ENCODE assay signal across 21 mouse cellular contexts in the genomic region with DNA sequence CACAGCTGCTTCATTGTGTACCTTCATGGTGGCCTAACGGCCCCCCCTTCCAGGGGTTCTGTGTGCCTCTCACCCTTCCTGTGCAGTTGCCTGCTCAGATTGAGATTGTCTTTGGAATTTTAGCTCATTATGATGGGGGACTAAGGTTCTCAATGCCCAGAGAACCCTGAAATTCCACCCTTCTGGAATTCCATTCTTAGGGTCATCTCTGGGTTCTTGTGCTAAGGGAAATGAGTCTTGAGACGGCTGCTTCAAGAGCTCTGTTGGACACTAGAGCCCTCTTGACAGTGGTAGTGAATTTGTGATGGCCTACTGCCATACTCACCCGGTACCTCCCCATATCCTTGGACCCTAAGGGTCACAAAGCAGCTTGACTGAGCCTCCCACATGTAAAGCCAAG. TPM values are rescaled to one million over a fixed set of nuclear protein-coding genes. Genes with fewer than 3 reads are reported as not detected.
DNase-seq lines count a peak whose midpoint lies in the region; ATAC-seq and TF ChIP-seq lines count a peak whose summit lies in the region.
"Had no signal": no experiment of that assay in that cellular context is flagged by ENCODE, and none has a peak within 500 bp of the region (broad histone marks: within the 10 kb centered on the region; RNA-seq: fewer than 3 reads in every experiment).

TSS of gene Ccdc183 (minus strand) at position 101 of the 400 bp plus-strand sequence.

- TF ChIP-seq POLR2A in ES-Bruce4 (IDR thresholded peaks at IDR 0.05; ENCODE audit: insufficient read depth, low read length) = no peak

- no peak within 1 kb of the TSS for H3K27ac ChIP-seq in heart, embryonic 13.5 days (replicated peaks)
- H3K27ac ChIP-seq in kidney, embryonic 16.5 days (ENCODE audit: low read length) = no peak within 1 kb of the TSS
- no peak within 1 kb of the TSS for H3K27ac ChIP-seq in ES-Bruce4 (ENCODE audit: insufficient read depth, low read length)
- H3K27ac ChIP-seq in limb, embryonic 13.5 days = no peak within 1 kb of the TSS
- H3K27ac ChIP-seq in forebrain, embryonic 12.5 days = no peak within 1 kb of the TSS
- H3K27ac ChIP-seq: forebrain, embryonic 13.5 days; macrophage; midbrain, embryonic 12.5 days had no signal

- peak within 1 kb of the TSS; percentile 42; the same call in 1 of the 2 replicates for H3K4me2 ChIP-seq in heart, embryonic 13.5 days
- H3K4me2 ChIP-seq in kidney, embryonic 16.5 days (replicated peaks; ENCODE audit: low read depth, low read length) = 0 out of 2 replicates have a peak within 1 kb of the TSS, but pooled peaks have one; percentile 50
- peak within 1 kb of the TSS; percentile 49 for H3K4me2 ChIP-seq in limb, embryonic 13.5 days (replicated peaks)
- H3K4me2 ChIP-seq in forebrain, embryonic 12.5 days = no peak within 1 kb of the TSS

- no peak within 1 kb of the TSS for H3K4me3 ChIP-seq in heart, embryonic 13.5 days
- peak within 1 kb of the TSS; percentile 27; the same call in 1 of the 2 replicates for H3K4me3 ChIP-seq in kidney, embryonic 16.5 days (ENCODE audit: low read length)
- H3K4me3 ChIP-seq in ES-Bruce4 (ENCODE audit: low read depth, low read length) = peak within 1 kb of the TSS; percentile 14
- H3K4me3 ChIP-seq in limb, embryonic 13.5 days = peak within 1 kb of the TSS; percentile 24
- H3K4me3 ChIP-seq in forebrain, embryonic 12.5 days (replicated peaks) = no peak within 1 kb of the TSS
- H3K4me3 ChIP-seq: forebrain, embryonic 13.5 days; midbrain, embryonic 12.5 days had no signal

- peaks cover 23% of the 10 kb centered on the region for H3K4me1 ChIP-seq in heart, embryonic 13.5 days
- peaks cover 12% of the 10 kb centered on the region for H3K4me1 ChIP-seq in kidney, embryonic 16.5 days (ENCODE audit: insufficient read depth, low read length)
- no peaks in the 10 kb centered on the region for H3K4me1 ChIP-seq in ES-Bruce4 (ENCODE audit: control insufficient read depth, insufficient read depth, low read length)
- H3K4me1 ChIP-seq in limb, embryonic 13.5 days = peaks cover 17% of the 10 kb centered on the region
- H3K4me1 ChIP-seq in forebrain, embryonic 12.5 days = peaks cover 14% of the 10 kb centered on the region; the same call in 1 of the 2 replicates

- DNase-seq in heart, postnatal 14 days = no peak
- no peak for DNase-seq in kidney, postnatal 36 days
- DNase-seq: adrenal gland, adult 2 months; cerebellum, adult 11-12 months; kidney, postnatal 14 days; left cerebral cortex, postnatal 4 days; lung, adult 18-20 months; spleen, adult 18-20 months had no signal

- 61% methylated on average over 3 of the region's 3 CpGs for WGBS in heart, embryonic 13.5 days
- 82% methylated on average over 3 of the region's 3 CpGs for WGBS in kidney, embryonic 16.5 days
- WGBS in limb, embryonic 13.5 days = 85% methylated on average over 3 of the region's 3 CpGs
- 90% methylated on average over 3 of the region's 3 CpGs for WGBS in forebrain, embryonic 12.5 days

- ATAC-seq in heart, embryonic 13.5 days (ENCODE audit: extremely low read depth, insufficient number of reproducible peaks, low FRiP score, low TSS enrichment) = no peak
- ATAC-seq in kidney, embryonic 16.5 days (ENCODE audit: low FRiP score, low TSS enrichment) = no peak
- no peak for ATAC-seq in limb, embryonic 13.5 days (ENCODE audit: low FRiP score, low read depth)
- ATAC-seq in forebrain, embryonic 12.5 days (ENCODE audit: low FRiP score) = no peak
- ATAC-seq: forebrain, embryonic 13.5 days had no signal

- H3K36me3 ChIP-seq in heart, embryonic 13.5 days = no peaks in the 10 kb centered on the region
- no peaks in the 10 kb centered on the region for H3K36me3 ChIP-seq in kidney, embryonic 16.5 days (ENCODE audit: insufficient read depth, low read length)
- no peaks in the 10 kb centered on the region for H3K36me3 ChIP-seq in ES-Bruce4 (ENCODE audit: control insufficient read depth, insufficient read depth, low read length, poor library complexity, severe bottlenecking)
- no peaks in the 10 kb centered on the region for H3K36me3 ChIP-seq in limb, embryonic 13.5 days
- H3K36me3 ChIP-seq in forebrain, embryonic 12.5 days (replicated peaks) = no peaks in the 10 kb centered on the region
- H3K36me3 ChIP-seq: midbrain, embryonic 12.5 days had no signal

- no peak for TF ChIP-seq EP300 in ES-Bruce4 (IDR thresholded peaks at IDR 0.05; ENCODE audit: insufficient read depth, low read depth, low read length)

- intact Hi-C loops in heart, postnatal 14 days (cut with DNase I) = no loop called here

- H3K9ac ChIP-seq in heart, embryonic 13.5 days = no peak within 1 kb of the TSS
- H3K9ac ChIP-seq in kidney, embryonic 16.5 days (replicated peaks; ENCODE audit: low read length) = no peak within 1 kb of the TSS
- no peak within 1 kb of the TSS for H3K9ac ChIP-seq in ES-Bruce4 (ENCODE audit: low read depth, poor library complexity, severe bottlenecking)
- peak within 1 kb of the TSS; percentile 51; the same call in 1 of the 2 replicates for H3K9ac ChIP-seq in limb, embryonic 13.5 days
- H3K9ac ChIP-seq in forebrain, embryonic 12.5 days = no peak within 1 kb of the TSS
- H3K9ac ChIP-seq: forebrain, embryonic 13.5 days; midbrain, embryonic 12.5 days had no signal

- H3K9me3 ChIP-seq in heart, embryonic 13.5 days = no peaks in the 10 kb centered on the region
- H3K9me3 ChIP-seq in kidney, embryonic 16.5 days (ENCODE audit: low read length) = no peaks in the 10 kb centered on the region
- H3K9me3 ChIP-seq in ES-Bruce4 (replicated peaks; ENCODE audit: control insufficient read depth, insufficient read depth, low read length, poor library complexity, severe bottlenecking) = no peaks in the 10 kb centered on the region
- no peaks in the 10 kb centered on the region for H3K9me3 ChIP-seq in limb, embryonic 13.5 days
- H3K9me3 ChIP-seq in forebrain, embryonic 12.5 days = no peaks in the 10 kb centered on the region
- H3K9me3 ChIP-seq: forebrain, embryonic 13.5 days; midbrain, embryonic 12.5 days had no signal

- H3K27me3 ChIP-seq in heart, embryonic 13.5 days (replicated peaks) = peaks cover 73% of the 10 kb centered on the region
- H3K27me3 ChIP-seq in kidney, embryonic 16.5 days (ENCODE audit: insufficient read depth, low read length) = peaks cover 36% of the 10 kb centered on the region
- H3K27me3 ChIP-seq in ES-Bruce4 (ENCODE audit: control insufficient read depth, insufficient read depth, low read length, poor library complexity, severe bottlenecking) = 0 out of 2 replicates have a peak, but pooled peaks cover 1% of the 10 kb centered on the region
- peaks cover 64% of the 10 kb centered on the region for H3K27me3 ChIP-seq in limb, embryonic 13.5 days
- H3K27me3 ChIP-seq in forebrain, embryonic 12.5 days = peaks cover 54% of the 10 kb centered on the region

- TF ChIP-seq CTCF in ES-Bruce4 (IDR thresholded peaks at IDR 0.05; ENCODE audit: low read depth, low read length) = no peak

RNA-seq across cellular contexts. Expression of gene Ccdc183, which starts in this region (rescaled TPM):
- polyA plus RNA-seq in heart, embryonic 13.5 days (2015; fragmentation: Nextera tagmentation; extraction: Ambion mirVana) = 0.11 and 0.13 TPM in 2 replicates
- not detected for total RNA-seq in heart, postnatal 14 days (2021)
- 0.27 and 0.33 TPM in 2 replicates for polyA plus RNA-seq in kidney, embryonic 16.5 days (2015; fragmentation: Nextera tagmentation; extraction: Ambion mirVana)
- polyA plus RNA-seq in ES-Bruce4 (2011; ENCODE audit: insufficient read depth, insufficient read length, low read depth, missing spikeins) = not detected in 2 replicates
- 0.18 and 0.36 TPM in 2 replicates for polyA plus RNA-seq in limb, embryonic 13.5 days (2015; fragmentation: Nextera tagmentation; extraction: Ambion mirVana)
- 0.22 and 0.23 TPM in 2 replicates for polyA plus RNA-seq in forebrain, embryonic 12.5 days (2016; fragmentation: Nextera tagmentation; extraction: Ambion mirVana)
- total RNA-seq: adrenal gland, adult 2 months; common myeloid progenitor, adult 5-6 weeks; gastrocnemius, adult 18-20 months; granulocyte monocyte progenitor cell, adult 5-6 weeks; hematopoietic stem cell, adult 5-6 weeks; layer of hippocampus, postnatal 25 days; left cerebral cortex, postnatal 4 days had no signal
- polyA plus RNA-seq: adrenal gland, adult 2 months; macrophage had no signal

Comparison
In these comparisons a context has a peak if more than half of its experiments do, and no peak if none do; other contexts are left out.
1. H3K4me3 ChIP-seq: peak in kidney, embryonic 16.5 days (single experiment), ES-Bruce4 (single experiment) and limb, embryonic 13.5 days (single experiment); none in heart, embryonic 13.5 days (single experiment) and forebrain, embryonic 12.5 days (single experiment).